Mouse (Mus musculus): ENCODE measurements at regions not wholly inside any gene's neighbourhood (a gene's known extent, or its start where the extent isn't known, plus 50 kb on each side); places are given as distances from the start of the nearest gene placed in this dataset.
A peak's percentile ranks its signal among the peaks of the same experiment; 100 is the strongest.

GRCm38 (mm10) chr3:77993700-77994099 is 1292.6 kb downstream of the Rapgef2 start:
- Histone ChIP-seq H3K27me3 (ENCODE audit: control insufficient read depth, insufficient read depth, low read length) (no peaks in the 10 kb centered on the region), H3K36me3 (ENCODE audit: control insufficient read depth, insufficient read depth, low read length) (no peaks in the 10 kb centered on the region), H3K27ac (replicated peaks; ENCODE audit: low read depth, low read length) (no peak overlapping the region), H3K9me3 (ENCODE audit: control insufficient read depth, low read length) (no peaks in the 10 kb centered on the region), H3K4me3 (ENCODE audit: low read depth, low read length) (no peak overlapping the region), H3K4me2 (ENCODE audit: low read depth, severe bottlenecking) (no peak overlapping the region), H3K4me1 (ENCODE audit: control insufficient read depth, insufficient read depth, low read length) (no peaks in the 10 kb centered on the region), H3K9ac (ENCODE audit: low read length) (no peak overlapping the region)
- ATAC-seq (ENCODE audit: insufficient number of reproducible peaks, low FRiP score, low TSS enrichment, low read depth) (no peak), DNase-seq (ENCODE audit: low spot score) (no peak)
- WGBS = 81% methylated on average over 1 of the region's 1 CpGs

DNA sequence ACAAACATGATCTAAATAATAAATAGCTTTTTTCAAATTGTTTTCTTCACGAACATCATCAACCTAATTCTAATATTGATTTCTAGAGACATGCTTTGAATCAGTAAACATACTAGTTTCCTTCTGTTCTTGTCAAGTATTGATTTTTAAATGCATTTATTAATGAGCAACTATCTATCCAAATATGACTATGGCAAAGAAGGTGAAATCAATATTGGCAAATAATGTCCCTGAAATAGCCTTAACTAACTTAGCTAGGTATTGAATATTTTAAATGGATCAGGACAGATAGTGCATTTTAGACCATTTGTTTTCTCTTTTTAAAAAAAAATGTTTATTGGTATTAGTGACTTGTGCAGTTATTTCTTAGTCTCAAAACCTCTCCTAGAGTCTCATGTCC is 1341.5 kb downstream of the Rapgef2 start:
- H3K36me3 ChIP-seq (ENCODE audit: control insufficient read depth, insufficient read depth, low read length) = no peaks in the 10 kb centered on the region
- no peaks in the 10 kb centered on the region for H3K4me1 ChIP-seq (ENCODE audit: control insufficient read depth, insufficient read depth, low read length)
- no peak for DNase-seq (ENCODE audit: low spot score)
- H3K9me3 ChIP-seq (ENCODE audit: control insufficient read depth, low read length) = no peaks in the 10 kb centered on the region
- no peak overlapping the region for H3K4me3 ChIP-seq (ENCODE audit: low read depth, low read length)
- WGBS = 82% methylated on average over 1 of the region's 1 CpGs
- no peaks in the 10 kb centered on the region for H3K27me3 ChIP-seq (ENCODE audit: control insufficient read depth, insufficient read depth, low read length)
- no peak overlapping the region for H3K9ac ChIP-seq (ENCODE audit: low read length)
- H3K4me2 ChIP-seq (ENCODE audit: low read depth, severe bottlenecking) = no peak overlapping the region
- H3K27ac ChIP-seq (replicated peaks; ENCODE audit: low read depth, low read length) = no peak overlapping the region
- ATAC-seq (ENCODE audit: insufficient number of reproducible peaks, low FRiP score, low TSS enrichment, low read depth) = no peak

DNA sequence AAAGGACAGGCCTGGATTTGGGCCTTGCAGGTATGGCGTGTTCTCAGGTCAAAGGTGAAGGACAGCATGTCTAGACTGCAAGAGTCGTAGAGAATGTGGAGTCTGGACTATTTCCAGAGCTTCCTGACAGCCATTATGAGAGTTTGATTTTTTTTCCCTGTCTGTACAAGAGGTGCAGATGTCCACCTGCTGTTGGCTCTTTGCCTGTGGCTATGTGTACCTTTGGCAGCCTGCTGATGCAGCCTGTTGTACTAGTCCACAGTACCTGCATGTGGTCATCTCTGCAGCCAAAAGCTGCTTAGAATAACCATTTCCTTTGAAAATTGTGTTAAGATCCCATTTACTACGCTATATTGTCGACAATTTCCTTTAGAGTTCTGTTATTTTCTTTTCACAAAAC is 1389.1 kb downstream of the Rapgef2 start:
- no peaks in the 10 kb centered on the region for H3K36me3 ChIP-seq (ENCODE audit: control insufficient read depth, insufficient read depth, low read length)
- no peak overlapping the region for H3K27ac ChIP-seq (replicated peaks; ENCODE audit: low read depth, low read length)
- H3K9me3 ChIP-seq (ENCODE audit: control insufficient read depth, low read length) = no peaks in the 10 kb centered on the region
- H3K9ac ChIP-seq (ENCODE audit: low read length) = no peak overlapping the region
- H3K4me3 ChIP-seq (ENCODE audit: low read depth, low read length) = no peak overlapping the region
- no peaks in the 10 kb centered on the region for H3K27me3 ChIP-seq (ENCODE audit: control insufficient read depth, insufficient read depth, low read length)
- ATAC-seq (ENCODE audit: insufficient number of reproducible peaks, low FRiP score, low TSS enrichment, low read depth) (no peak), DNase-seq (ENCODE audit: low spot score) (no peak)
- 88% methylated on average over 4 of the region's 4 CpGs for whole genome bisulfite sequencing
- H3K4me2 ChIP-seq (ENCODE audit: low read depth, severe bottlenecking) = no peak overlapping the region
- no peaks in the 10 kb centered on the region for H3K4me1 ChIP-seq (ENCODE audit: control insufficient read depth, insufficient read depth, low read length)

- no peak overlapping the region for H3K27ac ChIP-seq (replicated peaks; ENCODE audit: low read depth, low read length)
- no peak overlapping the region for H3K4me3 ChIP-seq (ENCODE audit: low read depth, low read length)
- DNase-seq (ENCODE audit: low spot score) = no peak
- H3K4me1 ChIP-seq (ENCODE audit: control insufficient read depth, insufficient read depth, low read length) = no peaks in the 10 kb centered on the region
- no peak for ATAC-seq (ENCODE audit: insufficient number of reproducible peaks, low FRiP score, low TSS enrichment, low read depth)
- WGBS = 92% methylated on average over 3 of the region's 3 CpGs
- H3K4me2 ChIP-seq (ENCODE audit: low read depth, severe bottlenecking) = no peak overlapping the region
- H3K27me3 ChIP-seq (ENCODE audit: control insufficient read depth, insufficient read depth, low read length) = no peaks in the 10 kb centered on the region
- H3K9me3 ChIP-seq (ENCODE audit: control insufficient read depth, low read length) = no peaks in the 10 kb centered on the region
- no peaks in the 10 kb centered on the region for H3K36me3 ChIP-seq (ENCODE audit: control insufficient read depth, insufficient read depth, low read length)
- H3K9ac ChIP-seq (ENCODE audit: low read length) = no peak overlapping the region
Measured at GRCm38 (mm10) chr3:77887634-77888033, 1398.7 kb downstream of the Rapgef2 start.

GRCm38 (mm10) chr3:77848717-77849241 is 1437.5 kb downstream of the Rapgef2 start:
- Histone ChIP-seq H3K9ac (ENCODE audit: low read length) (no peak overlapping the region), H3K27ac (replicated peaks; ENCODE audit: low read depth, low read length) (no peak overlapping the region), H3K4me2 (ENCODE audit: low read depth, severe bottlenecking) (no peak overlapping the region), H3K27me3 (ENCODE audit: control insufficient read depth, insufficient read depth, low read length) (no peaks in the 10 kb centered on the region), H3K4me3 (ENCODE audit: low read depth, low read length) (no peak overlapping the region), H3K36me3 (ENCODE audit: control insufficient read depth, insufficient read depth, low read length) (no peaks in the 10 kb centered on the region), H3K4me1 (ENCODE audit: control insufficient read depth, insufficient read depth, low read length) (no peaks in the 10 kb centered on the region), H3K9me3 (ENCODE audit: control insufficient read depth, low read length) (no peaks in the 10 kb centered on the region)
- ATAC-seq (ENCODE audit: insufficient number of reproducible peaks, low FRiP score, low TSS enrichment, low read depth) (peak; percentile 44; the same call in 1 of the 2 replicates), DNase-seq (ENCODE audit: low spot score) (no peak)
- WGBS = 38% methylated on average over 3 of the region's 3 CpGs

DNA sequence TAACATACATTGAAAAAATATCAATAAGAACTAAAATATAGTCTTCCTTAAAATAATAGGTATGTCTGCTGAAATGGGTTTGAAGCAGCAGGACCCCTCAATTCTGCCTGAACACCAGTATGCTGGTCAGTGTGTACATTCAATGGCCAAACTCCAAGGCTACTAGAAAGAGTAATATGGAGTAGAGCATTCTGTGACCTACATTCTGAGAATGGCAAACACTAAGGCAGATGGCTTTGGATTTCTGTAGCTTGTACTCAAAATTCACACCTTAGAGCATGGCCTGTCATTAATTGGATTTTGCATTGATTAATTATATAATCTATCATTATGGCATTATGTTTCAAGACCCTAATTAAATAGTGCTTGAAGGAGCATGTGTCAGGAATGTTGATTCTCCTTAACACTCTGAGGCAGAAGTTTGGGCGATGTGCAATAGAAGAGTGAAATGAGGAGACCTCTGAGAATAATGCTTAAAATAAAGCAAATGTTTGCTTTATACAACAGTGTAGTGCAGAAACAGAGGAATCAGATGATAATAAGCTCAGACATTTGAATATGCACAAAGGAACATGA is 1454.0 kb downstream of the Rapgef2 start:
- ATAC-seq (ENCODE audit: insufficient number of reproducible peaks, low FRiP score, low TSS enrichment, low read depth) (no peak), DNase-seq (ENCODE audit: low spot score) (no peak)
- Histone ChIP-seq H3K4me3 (ENCODE audit: low read depth, low read length) (no peak overlapping the region), H3K9ac (ENCODE audit: low read length) (no peak overlapping the region), H3K4me2 (ENCODE audit: low read depth, severe bottlenecking) (no peak overlapping the region), H3K27ac (replicated peaks; ENCODE audit: low read depth, low read length) (no peak overlapping the region), H3K9me3 (ENCODE audit: control insufficient read depth, low read length) (no peaks in the 10 kb centered on the region), H3K4me1 (ENCODE audit: control insufficient read depth, insufficient read depth, low read length) (no peaks in the 10 kb centered on the region), H3K36me3 (ENCODE audit: control insufficient read depth, insufficient read depth, low read length) (no peaks in the 10 kb centered on the region), H3K27me3 (ENCODE audit: control insufficient read depth, insufficient read depth, low read length) (no peaks in the 10 kb centered on the region)
- WGBS = 87% methylated on average over 1 of the region's 1 CpGs

DNA sequence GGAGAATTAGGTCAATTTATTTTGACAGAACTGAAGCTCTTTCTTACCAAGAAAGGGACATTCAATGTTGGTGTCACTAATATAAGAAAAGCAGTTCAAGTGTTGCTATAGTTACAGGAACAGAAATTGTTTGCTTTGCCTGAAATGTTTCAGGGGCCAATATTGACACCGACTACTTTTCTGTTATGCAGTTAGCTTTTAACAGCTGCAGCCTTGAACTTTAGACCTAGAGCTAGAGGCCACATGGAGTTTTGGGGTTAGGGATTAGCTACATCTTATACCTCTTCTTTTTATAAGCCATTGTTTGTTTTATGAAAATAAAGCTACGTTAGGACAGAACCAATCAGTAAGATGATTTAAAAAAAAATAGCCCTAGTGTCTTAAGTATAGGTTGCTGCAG is 1454.6 kb downstream of the Rapgef2 start:
- Histone ChIP-seq H3K9ac (ENCODE audit: low read length) (no peak overlapping the region), H3K4me2 (ENCODE audit: low read depth, severe bottlenecking) (no peak overlapping the region), H3K27ac (replicated peaks; ENCODE audit: low read depth, low read length) (no peak overlapping the region), H3K9me3 (ENCODE audit: control insufficient read depth, low read length) (no peaks in the 10 kb centered on the region), H3K27me3 (ENCODE audit: control insufficient read depth, insufficient read depth, low read length) (no peaks in the 10 kb centered on the region), H3K4me3 (ENCODE audit: low read depth, low read length) (no peak overlapping the region), H3K36me3 (ENCODE audit: control insufficient read depth, insufficient read depth, low read length) (no peaks in the 10 kb centered on the region), H3K4me1 (ENCODE audit: control insufficient read depth, insufficient read depth, low read length) (no peaks in the 10 kb centered on the region)
- no peak for ATAC-seq (ENCODE audit: insufficient number of reproducible peaks, low FRiP score, low TSS enrichment, low read depth)
- 93% methylated on average over 2 of the region's 2 CpGs for WGBS
- DNase-seq (ENCODE audit: low spot score) = no peak

- DNase-seq (ENCODE audit: low spot score) (no peak), ATAC-seq (ENCODE audit: insufficient number of reproducible peaks, low FRiP score, low TSS enrichment, low read depth) (no peak)
- no peaks in the 10 kb centered on the region for H3K36me3 ChIP-seq (ENCODE audit: control insufficient read depth, insufficient read depth, low read length)
- no peaks in the 10 kb centered on the region for H3K27me3 ChIP-seq (ENCODE audit: control insufficient read depth, insufficient read depth, low read length)
- no peak overlapping the region for H3K27ac ChIP-seq (replicated peaks; ENCODE audit: low read depth, low read length)
- no peak overlapping the region for H3K4me3 ChIP-seq (ENCODE audit: low read depth, low read length)
- no peaks in the 10 kb centered on the region for H3K4me1 ChIP-seq (ENCODE audit: control insufficient read depth, insufficient read depth, low read length)
- 82% methylated on average over 4 of the region's 4 CpGs for WGBS
- H3K9me3 ChIP-seq (ENCODE audit: control insufficient read depth, low read length) = no peaks in the 10 kb centered on the region
- no peak overlapping the region for H3K9ac ChIP-seq (ENCODE audit: low read length)
- no peak overlapping the region for H3K4me2 ChIP-seq (ENCODE audit: low read depth, severe bottlenecking)
Measured at GRCm38 (mm10) chr3:77831256-77831655, 1455.1 kb downstream of the Rapgef2 start.

DNA sequence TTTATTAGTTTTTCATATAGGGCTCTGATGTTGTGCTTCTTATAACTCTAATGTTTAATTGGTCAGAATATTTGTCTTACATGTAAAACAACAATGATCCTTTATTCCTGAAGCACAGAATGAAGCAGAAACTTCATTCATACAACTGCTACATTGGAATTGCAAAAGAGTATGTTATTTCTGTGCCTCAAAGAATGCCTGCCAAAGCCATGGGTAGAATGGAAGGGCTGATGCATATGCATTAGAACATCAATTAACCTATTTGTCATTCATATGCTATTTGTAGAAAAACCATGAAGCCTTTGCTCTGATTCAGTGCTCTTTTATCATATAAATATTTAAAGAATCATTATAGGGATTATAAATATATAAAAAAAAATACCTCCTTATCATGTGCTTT is 1456.1 kb downstream of the Rapgef2 start:
- Histone ChIP-seq H3K27me3 (ENCODE audit: control insufficient read depth, insufficient read depth, low read length) (no peaks in the 10 kb centered on the region), H3K27ac (replicated peaks; ENCODE audit: low read depth, low read length) (no peak overlapping the region), H3K36me3 (ENCODE audit: control insufficient read depth, insufficient read depth, low read length) (no peaks in the 10 kb centered on the region), H3K4me2 (ENCODE audit: low read depth, severe bottlenecking) (no peak overlapping the region), H3K9ac (ENCODE audit: low read length) (no peak overlapping the region), H3K4me1 (ENCODE audit: control insufficient read depth, insufficient read depth, low read length) (no peaks in the 10 kb centered on the region), H3K4me3 (ENCODE audit: low read depth, low read length) (no peak overlapping the region), H3K9me3 (ENCODE audit: control insufficient read depth, low read length) (no peaks in the 10 kb centered on the region)
- no peak for ATAC-seq (ENCODE audit: insufficient number of reproducible peaks, low FRiP score, low TSS enrichment, low read depth)
- DNase-seq (ENCODE audit: low spot score) = no peak
